Mouse (Mus musculus) midbrain, embryonic 11.5 days (tissue): ENCODE data around the gene 9330159F19Rik. TPM values are rescaled to one million over a fixed set of nuclear protein-coding genes. Genes with fewer than 3 reads are reported as not detected.
A peak's percentile ranks its signal among the peaks of the same experiment; 100 is the strongest.

Experiments
- ATAC-seq: fragments of 200-750 bp; cut with Nextera tagmentation; 2 replicates; pipeline ENCODE4 v1.8.0; 2017; ENCODE audit warnings: moderate TSS enrichment, moderate library complexity; ENCODE audit not compliant: low FRiP score
- DNase-seq: peaks from one replicate; pipeline ENCODE4 v3.0.0; 2015; ENCODE audit warnings: low spot score; ENCODE audit errors: missing footprints
- H3K27ac ChIP-seq: fragments of 300-500 bp; sonication (generic); 2 replicates; pipeline ENCODE4 v1.5.1; 2014; ENCODE audit warnings: low read depth, low read length
- H3K27me3 ChIP-seq: fragments of 300-500 bp; sonication (generic); 2 replicates; pipeline ENCODE4 v1.6.1; 2014; ENCODE audit warnings: mild to moderate bottlenecking, low read length, moderate library complexity, mixed read lengths; ENCODE audit not compliant: control insufficient read depth, insufficient read depth
- H3K36me3 ChIP-seq: fragments of 300-500 bp; sonication (generic); 2 replicates; pipeline ENCODE4 v1.6.1; 2014; ENCODE audit warnings: mild to moderate bottlenecking, low read length, moderate library complexity, mixed read lengths; ENCODE audit not compliant: control insufficient read depth, insufficient read depth
- H3K4me1 ChIP-seq: fragments of 300-500 bp; sonication (generic); 2 replicates; pipeline ENCODE4 v1.6.1; 2014; ENCODE audit warnings: low read length; ENCODE audit not compliant: control insufficient read depth, insufficient read depth
- H3K4me2 ChIP-seq: fragments of 300-500 bp; sonication (generic); 2 replicates; pipeline ENCODE4 v1.6.1; 2014; ENCODE audit warnings: mild to moderate bottlenecking, moderate library complexity
- H3K4me3 ChIP-seq: fragments of 300-500 bp; sonication (generic); 2 replicates; pipeline ENCODE4 v1.5.1; 2014; ENCODE audit warnings: low read depth, low read length
- H3K9ac ChIP-seq: fragments of 300-500 bp; sonication (generic); 2 replicates; pipeline ENCODE4 v1.6.1; 2014; ENCODE audit warnings: low read length
- H3K9me3 ChIP-seq: fragments of 300-500 bp; sonication (generic); 2 replicates; pipeline ENCODE4 v1.6.1; 2016; ENCODE audit warnings: low read length; ENCODE audit not compliant: control insufficient read depth
- WGBS: fragments of 180-500 bp; shearing (Covaris S2); extraction: QIAGEN DNeasy Blood & Tissue Kit; methylation state at CpG from one replicate; pipeline ENCODE4 v1.1.7; 2014; 5-methylcytosine and 5-hydroxymethylcytosine counted together
- polyA plus RNA-seq: library from polyadenylated mRNA; unstranded; fragments of >200 nt; fragmentation: Nextera tagmentation; extraction: Ambion mirVana; gene quantifications from 2 replicates; pipeline ENCODE4 v1.2.1, GENCODE M21; 2014

9330159F19Rik gene
- polyA plus RNA-seq: 7.7 and 8.7 TPM in 2 replicates

- H3K27ac ChIP-seq: no peak within 1 kb of the TSS
- H3K4me3 ChIP-seq: no peak within 1 kb of the TSS
- ATAC-seq (peak; percentile 89), DNase-seq (peak; percentile 90)
- WGBS: 12% methylated on average over 4 of the region's 4 CpGs
- no peaks in the 10 kb centered on the region for H3K9me3 ChIP-seq
- no peak within 1 kb of the TSS for H3K9ac ChIP-seq
- H3K27me3 ChIP-seq: no peaks in the 10 kb centered on the region
- H3K4me2 ChIP-seq: no peak within 1 kb of the TSS
- H3K4me1 ChIP-seq: peaks cover 5% of the 10 kb centered on the region
- no peaks in the 10 kb centered on the region for H3K36me3 ChIP-seq
Measured at GRCm38 (mm10) chr10:29211453-29211852, at the start of gene 9330159F19Rik. Gene 9330159F19Rik (plus strand): TSS chr10:29211606.

GRCm38 (mm10) chr10:29161664-29162063 lies 49.7 kb upstream of the 9330159F19Rik start:
- ATAC-seq: no peak
- H3K36me3 ChIP-seq: peaks cover 6% of the 10 kb centered on the region; the same call in 1 of the 2 replicates
- 87% methylated on average over 2 of the region's 2 CpGs for WGBS

DNA sequence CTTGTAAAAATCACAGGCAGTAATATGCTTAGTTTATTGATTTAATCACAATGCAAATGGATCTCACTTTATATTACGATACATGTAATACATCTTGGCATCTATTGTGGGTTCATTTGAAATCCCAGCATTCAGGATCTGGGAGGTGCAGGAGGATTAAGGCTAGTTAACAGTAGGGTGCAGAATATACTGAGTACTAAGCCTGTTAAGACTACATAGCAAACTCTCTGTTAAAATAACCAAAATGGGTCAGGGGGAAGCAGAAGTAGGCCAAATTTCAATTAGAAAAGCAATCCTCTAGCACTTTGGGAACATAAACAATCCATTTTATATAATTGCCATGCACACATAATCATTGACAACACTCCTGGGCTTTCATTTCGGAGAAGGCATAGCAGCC lies 37.6 kb upstream of the 9330159F19Rik start:
- DNase-seq (no peak), ATAC-seq (no peak)
- 97% methylated on average over 2 of the region's 2 CpGs for WGBS
- peaks cover 6% of the 10 kb centered on the region; the same call in 1 of the 2 replicates for H3K9me3 ChIP-seq
- no peaks in the 10 kb centered on the region for H3K27me3 ChIP-seq
- H3K36me3 ChIP-seq: peaks cover 8% of the 10 kb centered on the region; the same call in 1 of the 2 replicates
- no peak overlapping the region for H3K4me2 ChIP-seq
- no peak overlapping the region for H3K27ac ChIP-seq
- H3K4me1 ChIP-seq: no peaks in the 10 kb centered on the region
- H3K4me3 ChIP-seq: no peak overlapping the region
- no peak overlapping the region for H3K9ac ChIP-seq

More at GRCm38 (mm10) chr10:29161664-29162063, 49.7 kb upstream of the 9330159F19Rik start:
- Histone ChIP-seq H3K27ac (no peak overlapping the region), H3K27me3 (no peaks in the 10 kb centered on the region), H3K9me3 (no peaks in the 10 kb centered on the region), H3K9ac (no peak overlapping the region), H3K4me1 (no peaks in the 10 kb centered on the region), H3K4me2 (no peak overlapping the region), H3K4me3 (no peak overlapping the region)
- DNase-seq: no peak

- H3K9ac ChIP-seq: no peak overlapping the region
- H3K27ac ChIP-seq: no peak overlapping the region
- WGBS: 97% methylated on average over 3 of the region's 3 CpGs
- no peak overlapping the region for H3K4me2 ChIP-seq
- H3K27me3 ChIP-seq: no peaks in the 10 kb centered on the region
- peaks cover 8% of the 10 kb centered on the region; the same call in 1 of the 2 replicates for H3K36me3 ChIP-seq
- no peak overlapping the region for H3K4me3 ChIP-seq
- DNase-seq (no peak), ATAC-seq (no peak)
- H3K4me1 ChIP-seq: no peaks in the 10 kb centered on the region
- peaks cover 6% of the 10 kb centered on the region; the same call in 1 of the 2 replicates for H3K9me3 ChIP-seq
Measured at GRCm38 (mm10) chr10:29175656-29176055, 35.8 kb upstream of the 9330159F19Rik start.

GRCm38 (mm10) chr10:29176881-29177280 lies 34.5 kb upstream of the 9330159F19Rik start:
- Histone ChIP-seq H3K4me3 (no peak overlapping the region), H3K27me3 (no peaks in the 10 kb centered on the region), H3K9ac (no peak overlapping the region), H3K36me3 (peaks cover 3% of the 10 kb centered on the region; the same call in 1 of the 2 replicates), H3K9me3 (no peaks in the 10 kb centered on the region), H3K27ac (no peak overlapping the region), H3K4me2 (no peak overlapping the region), H3K4me1 (no peaks in the 10 kb centered on the region)
- no peak for DNase-seq
- no peak for ATAC-seq
- 85% methylated on average over 4 of the region's 4 CpGs for WGBS

DNA sequence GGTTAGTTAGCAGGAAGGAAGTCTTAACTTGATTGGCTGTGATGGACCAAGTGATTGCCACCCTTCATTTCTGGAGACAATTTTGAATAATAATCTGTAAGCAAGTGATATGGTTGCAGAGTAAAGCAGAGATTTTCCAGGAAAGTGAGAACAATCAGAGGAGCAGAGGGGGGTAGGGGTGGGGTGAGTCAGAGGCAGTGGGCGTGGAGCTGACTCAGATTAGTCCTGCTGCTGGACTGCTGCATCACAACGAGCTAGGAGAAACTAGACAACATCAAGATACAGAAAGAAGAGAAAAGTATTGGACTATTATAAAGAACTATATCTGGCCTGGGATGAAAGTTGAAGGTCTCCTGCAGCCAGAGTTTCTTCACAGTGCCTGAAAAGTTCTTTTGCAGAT lies 33.4 kb upstream of the 9330159F19Rik start:
- H3K4me1 ChIP-seq: no peaks in the 10 kb centered on the region
- DNase-seq (no peak), ATAC-seq (no peak)
- H3K4me3 ChIP-seq: no peak overlapping the region
- no peak overlapping the region for H3K4me2 ChIP-seq
- peaks cover 2% of the 10 kb centered on the region; the same call in 1 of the 2 replicates for H3K36me3 ChIP-seq
- H3K27me3 ChIP-seq: no peaks in the 10 kb centered on the region
- no peak overlapping the region for H3K9ac ChIP-seq
- 33% methylated on average over 2 of the region's 2 CpGs for WGBS
- H3K9me3 ChIP-seq: no peaks in the 10 kb centered on the region
- H3K27ac ChIP-seq: no peak overlapping the region

- Histone ChIP-seq H3K9ac (no peak overlapping the region), H3K4me1 (no peaks in the 10 kb centered on the region), H3K9me3 (no peaks in the 10 kb centered on the region), H3K27ac (no peak overlapping the region), H3K27me3 (no peaks in the 10 kb centered on the region), H3K4me2 (no peak overlapping the region), H3K4me3 (no peak overlapping the region), H3K36me3 (no peaks in the 10 kb centered on the region)
- ATAC-seq (0 out of 2 replicates have a peak, but pooled peaks have one; percentile 50), DNase-seq (no peak)
- WGBS: 90% methylated on average over 3 of the region's 3 CpGs
Measured at GRCm38 (mm10) chr10:29180210-29180609, 31.2 kb upstream of the 9330159F19Rik start.

- Histone ChIP-seq H3K4me1 (no peaks in the 10 kb centered on the region), H3K4me3 (no peak overlapping the region), H3K9ac (no peak overlapping the region), H3K9me3 (no peaks in the 10 kb centered on the region), H3K27me3 (no peaks in the 10 kb centered on the region), H3K4me2 (no peak overlapping the region), H3K27ac (no peak overlapping the region), H3K36me3 (no peaks in the 10 kb centered on the region)
- 68% methylated on average over 2 of the region's 2 CpGs for WGBS
- ATAC-seq (no peak), DNase-seq (no peak)
Measured at GRCm38 (mm10) chr10:29181046-29181445, 30.4 kb upstream of the 9330159F19Rik start.

DNA sequence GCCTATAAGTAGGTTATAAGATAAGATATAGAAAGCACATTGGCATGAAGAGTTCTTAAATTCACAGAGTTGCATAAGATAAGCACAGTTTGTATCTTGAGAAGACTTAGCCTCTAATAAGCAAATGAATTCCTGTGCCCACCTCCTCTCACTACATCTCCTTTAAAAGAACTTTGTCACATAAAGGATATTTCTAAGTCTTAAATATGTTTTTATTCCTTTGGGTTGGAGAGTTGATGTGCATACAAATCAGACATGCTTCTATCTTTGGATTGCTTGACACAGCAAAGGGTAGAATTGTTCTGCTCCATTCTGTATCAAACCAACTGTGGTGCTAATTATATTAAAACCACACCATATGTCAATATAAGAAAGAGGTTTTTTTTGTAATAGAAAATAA lies 17.6 kb upstream of the 9330159F19Rik start:
- Histone ChIP-seq H3K36me3 (peaks cover 22% of the 10 kb centered on the region), H3K9me3 (no peaks in the 10 kb centered on the region)
- ATAC-seq: no peak

More for the DNA sequence above, 17.6 kb upstream of the 9330159F19Rik start:
- Histone ChIP-seq H3K27me3 (no peaks in the 10 kb centered on the region), H3K4me3 (no peak overlapping the region), H3K27ac (no peak overlapping the region), H3K4me2 (no peak overlapping the region), H3K4me1 (no peaks in the 10 kb centered on the region), H3K9ac (no peak overlapping the region)
- peak; percentile 10 for DNase-seq
